Mouse (Mus musculus): ENCODE results near the gene Mrpl18. TPM values are rescaled to one million over a fixed set of nuclear protein-coding genes. Genes with fewer than 3 reads are reported as not detected.

Gene Mrpl18
- polyA plus RNA-seq, 1 experiment from 2014 or later = 172 TPM

DNA sequence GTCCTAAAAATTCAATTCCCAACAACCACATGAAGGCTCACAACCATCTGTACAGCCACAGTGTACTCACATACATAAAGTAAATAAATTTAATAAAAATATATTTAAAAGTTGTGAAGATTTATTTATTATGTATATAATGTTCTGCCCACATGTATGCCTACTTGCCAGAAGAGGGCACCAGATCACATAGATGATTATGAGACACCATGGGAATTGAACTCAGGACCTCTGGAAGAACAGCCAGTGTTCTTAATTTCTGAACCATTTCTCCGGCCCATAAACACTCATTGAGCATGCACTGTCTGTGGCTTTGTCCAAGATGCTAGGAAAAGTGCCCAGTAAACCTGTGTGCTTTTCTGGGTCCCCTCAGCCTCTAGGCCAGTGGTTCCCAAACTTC lies 34.9 kb downstream of the Mrpl18 start:
- Histone ChIP-seq H3K4me2 (no peak overlapping the region), H3K4me3 (no peak overlapping the region), H3K27ac (no peak overlapping the region), H3K36me3 (no peaks in the 10 kb centered on the region), H3K9me3 (no peaks in the 10 kb centered on the region), H3K9ac (no peak overlapping the region), H3K4me1 (0 out of 2 replicates have a peak, but pooled peaks cover 13% of the 10 kb centered on the region), H3K27me3 (peaks cover 4% of the 10 kb centered on the region; the same call in 1 of the 2 replicates)
- 77% methylated on average over 1 of the region's 1 CpGs for WGBS
- ATAC-seq (ENCODE audit: insufficient number of reproducible peaks, insufficient read depth, low FRiP score, low TSS enrichment, low read depth) = no peak

- Histone ChIP-seq H3K36me3 (no peaks in the 10 kb centered on the region), H3K27me3 (peaks cover 4% of the 10 kb centered on the region; the same call in 1 of the 2 replicates), H3K4me3 (peak overlapping the region; percentile 5; the same call in 1 of the 2 replicates), H3K9ac (peak overlapping the region; percentile 28), H3K4me2 (peak overlapping the region; percentile 54), H3K4me1 (0 out of 2 replicates have a peak, but pooled peaks cover 13% of the 10 kb centered on the region), H3K27ac (peak overlapping the region; percentile 51; the same call in 1 of the 2 replicates), H3K9me3 (no peaks in the 10 kb centered on the region)
- no peak for ATAC-seq (ENCODE audit: insufficient number of reproducible peaks, insufficient read depth, low FRiP score, low TSS enrichment, low read depth)
- 2% methylated on average over 14 of the region's 14 CpGs for WGBS
These were observed 36.0 kb downstream of the Mrpl18 start for GRCm38 (mm10) chr17:12880178-12880577.

DNA sequence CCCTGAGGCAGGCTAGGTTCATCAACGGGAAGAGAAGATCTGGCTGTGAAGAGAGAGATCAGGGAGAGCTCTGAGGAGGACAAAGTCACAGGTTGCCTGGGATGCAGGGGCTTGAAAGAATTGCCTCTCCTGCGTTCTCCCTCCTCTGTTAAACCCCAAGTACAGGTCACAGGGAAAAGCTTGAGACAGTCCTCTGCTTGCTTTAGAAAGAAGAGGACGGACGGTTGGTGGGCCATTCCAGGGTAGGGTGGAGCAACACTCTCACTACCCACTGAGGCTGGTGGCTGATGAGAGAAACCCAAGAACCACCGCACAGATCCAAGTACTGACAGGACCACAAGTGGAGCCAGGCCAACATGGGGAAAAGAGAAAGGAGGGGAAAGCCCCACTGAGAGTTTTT lies 40.4 kb downstream of the Mrpl18 start, which contains the start of gene Mrgprh:
TSS of gene Mrgprh (plus strand) at position 301 of the 400 bp plus-strand sequence.
- ATAC-seq (ENCODE audit: insufficient number of reproducible peaks, insufficient read depth, low FRiP score, low TSS enrichment, low read depth) = no peak
- Histone ChIP-seq H3K4me2 (no peak within 1 kb of the TSS), H3K36me3 (no peaks in the 10 kb centered on the region)

GRCm38 (mm10) chr17:12872275-12873028 lies 43.7 kb downstream of the Mrpl18 start:
- 48% methylated on average over 16 of the region's 16 CpGs for WGBS
- no peak overlapping the region for H3K27ac ChIP-seq
- ATAC-seq (ENCODE audit: insufficient number of reproducible peaks, insufficient read depth, low FRiP score, low TSS enrichment, low read depth) = no peak; the same call in 1 of the 2 replicates
- no peak overlapping the region for H3K9ac ChIP-seq
- no peak overlapping the region for H3K4me3 ChIP-seq
- H3K4me2 ChIP-seq = peak overlapping the region; percentile 5; the same call in 1 of the 2 replicates
- peaks cover 52% of the 10 kb centered on the region for H3K4me1 ChIP-seq
- no peaks in the 10 kb centered on the region for H3K36me3 ChIP-seq
- H3K9me3 ChIP-seq = no peaks in the 10 kb centered on the region
- H3K27me3 ChIP-seq = 0 out of 2 replicates have a peak, but pooled peaks cover 3% of the 10 kb centered on the region

More for the DNA sequence above, 40.4 kb downstream of the Mrpl18 start, which contains the start of gene Mrgprh:
- no peak within 1 kb of the TSS for H3K9ac ChIP-seq
- WGBS = 74% methylated on average over 5 of the region's 5 CpGs
- H3K27ac ChIP-seq = peak within 1 kb of the TSS; percentile 33; the same call in 1 of the 2 replicates
- no peak within 1 kb of the TSS for H3K4me3 ChIP-seq
- peaks cover 39% of the 10 kb centered on the region for H3K4me1 ChIP-seq
- H3K9me3 ChIP-seq = no peaks in the 10 kb centered on the region
- H3K27me3 ChIP-seq = peaks cover 6% of the 10 kb centered on the region; the same call in 1 of the 2 replicates

GRCm38 (mm10) chr17:12868640-12869039 lies 47.5 kb downstream of the Mrpl18 start:
- no peaks in the 10 kb centered on the region for H3K9me3 ChIP-seq
- H3K27me3 ChIP-seq = 0 out of 2 replicates have a peak, but pooled peaks cover 3% of the 10 kb centered on the region
- H3K4me1 ChIP-seq = peaks cover 53% of the 10 kb centered on the region
- no peak overlapping the region for H3K4me2 ChIP-seq
- H3K9ac ChIP-seq = no peak overlapping the region
- WGBS = 3% methylated on average over 4 of the region's 4 CpGs
- H3K4me3 ChIP-seq = no peak overlapping the region
- peak; percentile 60; the same call in 1 of the 2 replicates for ATAC-seq (ENCODE audit: insufficient number of reproducible peaks, insufficient read depth, low FRiP score, low TSS enrichment, low read depth)
- peak overlapping the region; percentile 66 for H3K27ac ChIP-seq
- no peaks in the 10 kb centered on the region for H3K36me3 ChIP-seq

GRCm38 (mm10) chr17:12868043-12868442 lies 48.1 kb downstream of the Mrpl18 start, which contains the start of gene Mas1:
TSS of gene Mas1 (minus strand) at chr17:12868143.
- H3K4me2 ChIP-seq = no peak within 1 kb of the TSS
- H3K4me1 ChIP-seq = peaks cover 49% of the 10 kb centered on the region
- peak within 1 kb of the TSS; percentile 66 for H3K27ac ChIP-seq
- no peaks in the 10 kb centered on the region for H3K9me3 ChIP-seq
- H3K4me3 ChIP-seq = no peak within 1 kb of the TSS
- no peak for ATAC-seq (ENCODE audit: insufficient number of reproducible peaks, insufficient read depth, low FRiP score, low TSS enrichment, low read depth)
- WGBS = 26% methylated on average over 2 of the region's 2 CpGs
- H3K9ac ChIP-seq = no peak within 1 kb of the TSS
- no peaks in the 10 kb centered on the region for H3K36me3 ChIP-seq
- 0 out of 2 replicates have a peak, but pooled peaks cover 3% of the 10 kb centered on the region for H3K27me3 ChIP-seq

- no peak overlapping the region for H3K27ac ChIP-seq
- 87% methylated on average over 10 of the region's 10 CpGs for WGBS
These were observed 49.3 kb downstream of the Mrpl18 start for GRCm38 (mm10) chr17:12866853-12867252.

DNA sequence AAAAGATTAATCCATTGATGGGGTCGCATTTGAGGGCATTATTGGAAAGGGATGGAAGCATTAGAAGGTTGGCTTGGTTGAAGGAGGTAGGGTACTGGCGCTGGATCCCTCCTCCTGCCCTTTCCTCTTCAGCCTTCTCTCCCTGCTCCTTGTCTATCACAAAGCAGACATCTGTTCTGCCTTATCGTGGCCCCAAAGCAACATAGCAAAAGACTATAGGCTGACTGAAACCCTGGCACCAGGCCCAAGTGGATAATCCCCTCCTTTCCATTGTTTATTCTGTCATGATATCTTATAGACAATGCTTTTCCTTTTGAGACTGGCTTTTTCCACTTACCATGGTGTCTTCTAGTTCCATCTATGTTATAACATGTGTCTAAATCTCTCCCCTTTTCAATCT lies 50.7 kb downstream of the Mrpl18 start:
- Histone ChIP-seq H3K4me3 (no peak overlapping the region), H3K27ac (no peak overlapping the region), H3K9me3 (no peaks in the 10 kb centered on the region), H3K36me3 (no peaks in the 10 kb centered on the region), H3K9ac (no peak overlapping the region), H3K4me1 (peaks cover 28% of the 10 kb centered on the region), H3K27me3 (no peaks in the 10 kb centered on the region), H3K4me2 (no peak overlapping the region)
- 56% methylated on average over 3 of the region's 3 CpGs for WGBS
- no peak for ATAC-seq (ENCODE audit: insufficient number of reproducible peaks, insufficient read depth, low FRiP score, low TSS enrichment, low read depth)

More at GRCm38 (mm10) chr17:12866853-12867252, 49.3 kb downstream of the Mrpl18 start:
- no peaks in the 10 kb centered on the region for H3K9me3 ChIP-seq
- H3K27me3 ChIP-seq = 0 out of 2 replicates have a peak, but pooled peaks cover 3% of the 10 kb centered on the region
- no peak overlapping the region for H3K4me2 ChIP-seq
- no peak overlapping the region for H3K4me3 ChIP-seq
- peaks cover 37% of the 10 kb centered on the region for H3K4me1 ChIP-seq
- no peak overlapping the region for H3K9ac ChIP-seq
- H3K36me3 ChIP-seq = no peaks in the 10 kb centered on the region
- ATAC-seq (ENCODE audit: insufficient number of reproducible peaks, insufficient read depth, low FRiP score, low TSS enrichment, low read depth) = no peak

DNA sequence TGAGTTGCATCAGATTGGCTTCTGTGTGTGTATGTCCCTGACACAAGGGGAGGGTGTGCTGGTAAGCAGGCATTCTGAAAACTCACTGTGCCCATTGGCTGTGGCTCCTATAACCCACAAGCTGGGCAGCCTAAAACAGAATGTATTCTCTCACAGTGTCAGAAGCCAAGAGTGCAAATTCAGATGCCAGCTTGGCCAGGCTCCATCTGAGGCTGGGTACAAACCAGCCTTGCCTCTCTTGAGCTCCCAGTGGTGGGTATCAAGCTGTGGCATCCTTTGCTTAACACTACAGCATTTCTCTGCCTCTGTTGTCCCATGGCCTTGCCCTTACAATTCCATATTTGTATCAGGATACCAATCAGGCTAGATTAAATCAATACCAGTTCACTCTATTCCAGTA lies 52.0 kb downstream of the Mrpl18 start:
- Histone ChIP-seq H3K4me1 (peaks cover 18% of the 10 kb centered on the region), H3K36me3 (no peaks in the 10 kb centered on the region), H3K27ac (no peak overlapping the region), H3K9me3 (no peaks in the 10 kb centered on the region), H3K4me3 (no peak overlapping the region), H3K27me3 (no peaks in the 10 kb centered on the region), H3K9ac (no peak overlapping the region), H3K4me2 (no peak overlapping the region)
- ATAC-seq (ENCODE audit: insufficient number of reproducible peaks, insufficient read depth, low FRiP score, low TSS enrichment, low read depth) = no peak

Small RNAs within 50 kb of the gene (microRNA-seq; reads per million reads assigned to microRNA genes)
- not detected for gene Gm24085

Other genes with a start within 250 kb of the Mrpl18 start
- 0.58 TPM in 1 of 2 replicates, not detected in the other for gene Slc22a1, start 240.5 kb downstream of the Mrpl18 start, polyA plus RNA-seq (2015; fragmentation: Nextera tagmentation; extraction: Ambion mirVana)
- 27.9 and 35.4 TPM in 2 replicates for gene Igf2r, start 146.7 kb downstream of the Mrpl18 start, polyA plus RNA-seq (2015; fragmentation: Nextera tagmentation; extraction: Ambion mirVana)
- 1.2 and 2.1 TPM in 2 replicates for gene Mas1, start 48.2 kb downstream of the Mrpl18 start, polyA plus RNA-seq (2015; fragmentation: Nextera tagmentation; extraction: Ambion mirVana)
- not detected in 2 replicates for gene Mrgprh, start 40.3 kb downstream of the Mrpl18 start, polyA plus RNA-seq (2015; fragmentation: Nextera tagmentation; extraction: Ambion mirVana)
- gene Pnldc1, start 6.1 kb downstream of the Mrpl18 start, polyA plus RNA-seq (2015; fragmentation: Nextera tagmentation; extraction: Ambion mirVana) = 1.8 and 3.5 TPM in 2 replicates
- gene Tcp1, start 644 bp downstream of the Mrpl18 start, polyA plus RNA-seq (2015; fragmentation: Nextera tagmentation; extraction: Ambion mirVana) = 429 and 454 TPM in 2 replicates
- 0.65 and 1.5 TPM in 2 replicates for gene Acat3, start 24.3 kb upstream of the Mrpl18 start, polyA plus RNA-seq (2015; fragmentation: Nextera tagmentation; extraction: Ambion mirVana)
- 182 and 218 TPM in 2 replicates for gene Acat2, start 44.4 kb upstream of the Mrpl18 start, polyA plus RNA-seq (2015; fragmentation: Nextera tagmentation; extraction: Ambion mirVana)
- gene Wtap, start 77.8 kb upstream of the Mrpl18 start, polyA plus RNA-seq (2015; fragmentation: Nextera tagmentation; extraction: Ambion mirVana) = 156 and 166 TPM in 2 replicates
- gene Sod2, start 90.5 kb upstream of the Mrpl18 start, polyA plus RNA-seq (2015; fragmentation: Nextera tagmentation; extraction: Ambion mirVana) = 78.3 and 78.7 TPM in 2 replicates
- not detected in 2 replicates for gene Gpr31b, start 136.0 kb upstream of the Mrpl18 start, polyA plus RNA-seq (2015; fragmentation: Nextera tagmentation; extraction: Ambion mirVana)
- 0.14 TPM in 1 of 2 replicates, not detected in the other for gene Tcp10b, start 144.8 kb upstream of the Mrpl18 start, polyA plus RNA-seq (2015; fragmentation: Nextera tagmentation; extraction: Ambion mirVana)
- gene Unc93a, start 215.5 kb upstream of the Mrpl18 start, polyA plus RNA-seq (2015; fragmentation: Nextera tagmentation; extraction: Ambion mirVana) = not detected in 2 replicates

All from embryonic facial prominence, embryonic 13.5 days (tissue).